Mouse (Mus musculus): ENCODE data around the gene Ints5. TPM values are rescaled to one million over a fixed set of nuclear protein-coding genes. Genes with fewer than 3 reads are reported as not detected.

Gene Ints5
- polyA plus RNA-seq, 1 experiment from 2014 or later, result 40.8 TPM

DNA sequence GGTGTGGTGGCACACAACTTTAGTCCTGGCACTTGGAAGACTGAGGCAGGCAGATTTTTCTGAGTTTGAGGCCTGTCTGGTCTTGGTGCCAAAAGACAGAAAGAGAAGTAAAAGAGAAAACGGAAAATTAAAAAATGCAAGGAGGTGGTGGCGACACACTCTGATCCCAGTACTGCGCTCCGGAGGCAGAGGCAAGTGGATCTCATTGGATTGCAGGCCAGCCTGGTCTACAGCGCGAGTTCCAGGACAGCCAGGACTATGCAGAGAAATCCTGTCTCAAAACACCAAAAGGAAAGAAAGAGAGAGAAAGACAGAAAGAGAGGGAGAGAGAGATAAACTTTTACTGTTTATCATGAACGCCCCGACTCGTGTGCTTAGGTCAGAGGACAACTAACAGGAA, 22.0 kb upstream of the Ints5 start:
- no peaks in the 10 kb centered on the region for H3K9me3 ChIP-seq (replicated peaks)
- peaks cover 40% of the 10 kb centered on the region for H3K4me1 ChIP-seq
- WGBS (ENCODE audit: insufficient replicate concordance), result 27% methylated on average over 9 of the region's 9 CpGs
- H3K27me3 ChIP-seq (replicated peaks), result no peaks in the 10 kb centered on the region
- peak overlapping the region; percentile 91 for H3K9ac ChIP-seq
- peak; percentile 22 for ATAC-seq
- peaks cover 28% of the 10 kb centered on the region for H3K36me3 ChIP-seq
- peak overlapping the region; percentile 84 for H3K4me2 ChIP-seq
- peak overlapping the region; percentile 78 for H3K4me3 ChIP-seq
- H3K27ac ChIP-seq, result peak overlapping the region; percentile 86

GRCm38 (mm10) chr19:8871267-8872186, 21.3 kb upstream of the Ints5 start, which contains the start of gene Ubxn1:
TSS of gene Ubxn1 (plus strand) at chr19:8871496.
- Histone ChIP-seq H3K36me3 (peaks cover 35% of the 10 kb centered on the region), H3K27me3 (replicated peaks) (no peaks in the 10 kb centered on the region), H3K4me3 (peak within 1 kb of the TSS; percentile 78), H3K27ac (peak within 1 kb of the TSS; percentile 86), H3K9me3 (replicated peaks) (no peaks in the 10 kb centered on the region), H3K9ac (peak within 1 kb of the TSS; percentile 91), H3K4me2 (peak within 1 kb of the TSS; percentile 84), H3K4me1 (peaks cover 40% of the 10 kb centered on the region)
- WGBS (ENCODE audit: insufficient replicate concordance), result under 1% methylated on average over 59 of the region's 59 CpGs
- peak; percentile 96 for ATAC-seq

GRCm38 (mm10) chr19:8872266-8872840, 20.5 kb upstream of the Ints5 start:
- Histone ChIP-seq H3K4me1 (peaks cover 40% of the 10 kb centered on the region), H3K9me3 (replicated peaks) (no peaks in the 10 kb centered on the region), H3K36me3 (peaks cover 42% of the 10 kb centered on the region), H3K27ac (peak overlapping the region; percentile 86), H3K4me2 (peak overlapping the region; percentile 84), H3K4me3 (peak overlapping the region; percentile 78), H3K27me3 (replicated peaks) (no peaks in the 10 kb centered on the region), H3K9ac (peak overlapping the region; percentile 91)
- ATAC-seq, result no peak
- WGBS (ENCODE audit: insufficient replicate concordance), result 60% methylated on average over 10 of the region's 10 CpGs

DNA sequence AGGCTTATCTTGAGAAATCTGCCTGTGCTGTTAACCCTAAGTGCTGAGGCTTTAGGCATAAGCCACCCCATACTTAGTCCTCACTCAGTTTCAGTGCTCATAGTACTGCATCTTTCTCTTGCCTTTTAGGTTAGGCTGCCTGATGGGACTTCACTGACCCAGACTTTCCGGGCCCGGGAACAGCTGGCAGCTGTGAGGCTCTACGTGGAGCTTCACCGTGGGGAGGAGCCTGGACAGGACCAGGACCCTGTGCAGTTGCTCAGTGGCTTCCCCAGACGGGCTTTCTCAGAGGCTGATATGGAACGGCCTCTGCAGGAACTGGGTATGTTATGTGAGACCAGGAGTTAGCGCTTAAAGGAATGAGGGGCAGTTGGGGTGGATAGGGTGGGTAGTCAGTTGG, 17.8 kb upstream of the Ints5 start:
- no peak overlapping the region for H3K4me3 ChIP-seq
- peak overlapping the region; percentile 24; the same call in 1 of the 2 replicates for H3K9ac ChIP-seq
- no peaks in the 10 kb centered on the region for H3K9me3 ChIP-seq (replicated peaks)
- ATAC-seq, result no peak
- no peak overlapping the region for H3K4me2 ChIP-seq
- H3K4me1 ChIP-seq, result peaks cover 44% of the 10 kb centered on the region
- no peaks in the 10 kb centered on the region for H3K27me3 ChIP-seq (replicated peaks)
- H3K36me3 ChIP-seq, result peaks cover 57% of the 10 kb centered on the region
- H3K27ac ChIP-seq, result 0 out of 2 replicates have a peak overlapping the region, but pooled peaks have one; percentile 41
- WGBS (ENCODE audit: insufficient replicate concordance), result 88% methylated on average over 7 of the region's 7 CpGs

GRCm38 (mm10) chr19:8880311-8881033, 12.3 kb upstream of the Ints5 start, which contains the start of gene Uqcc3:
TSS of gene Uqcc3 (minus strand) at chr19:8880923.
- Histone ChIP-seq H3K36me3 (peaks cover 32% of the 10 kb centered on the region), H3K9ac (peak within 1 kb of the TSS; percentile 86), H3K4me3 (peak within 1 kb of the TSS; percentile 85), H3K27me3 (replicated peaks) (no peaks in the 10 kb centered on the region), H3K4me1 (peaks cover 21% of the 10 kb centered on the region), H3K9me3 (replicated peaks) (no peaks in the 10 kb centered on the region), H3K27ac (peak within 1 kb of the TSS; percentile 75), H3K4me2 (peak within 1 kb of the TSS; percentile 86)
- WGBS (ENCODE audit: insufficient replicate concordance), result under 1% methylated on average over 42 of the region's 42 CpGs
- peak; percentile 94 for ATAC-seq

GRCm38 (mm10) chr19:8881034-8881392, 11.8 kb upstream of the Ints5 start:
- Histone ChIP-seq H3K4me3 (peak overlapping the region; percentile 85), H3K27ac (peak overlapping the region; percentile 75; the same call in 1 of the 2 replicates), H3K9ac (peak overlapping the region; percentile 86), H3K4me2 (peak overlapping the region; percentile 86), H3K4me1 (peaks cover 21% of the 10 kb centered on the region), H3K36me3 (peaks cover 27% of the 10 kb centered on the region), H3K27me3 (replicated peaks) (no peaks in the 10 kb centered on the region), H3K9me3 (replicated peaks) (no peaks in the 10 kb centered on the region)
- 10% methylated on average over 3 of the region's 3 CpGs for WGBS (ENCODE audit: insufficient replicate concordance)
- no peak for ATAC-seq

GRCm38 (mm10) chr19:8883616-8884015, 9.2 kb upstream of the Ints5 start, which contains the start of the genes Lbhd1 and Gm49403:
TSS of gene Lbhd1 (plus strand) at chr19:8883732.
TSS of gene Gm49403 (plus strand) at chr19:8883930.
- Histone ChIP-seq H3K27me3 (replicated peaks) (no peaks in the 10 kb centered on the region), H3K4me1 (peaks cover 36% of the 10 kb centered on the region), H3K4me3 (no peak within 1 kb of the TSS), H3K9me3 (replicated peaks) (no peaks in the 10 kb centered on the region), H3K27ac (no peak within 1 kb of the TSS), H3K36me3 (peaks cover 8% of the 10 kb centered on the region; the same call in 1 of the 2 replicates), H3K9ac (no peak within 1 kb of the TSS), H3K4me2 (no peak within 1 kb of the TSS)
- WGBS (ENCODE audit: insufficient replicate concordance), result 73% methylated on average over 3 of the region's 3 CpGs
- ATAC-seq, result no peak

GRCm38 (mm10) chr19:8886916-8887584, 5.8 kb upstream of the Ints5 start:
- no peak for ATAC-seq
- Histone ChIP-seq H3K4me3 (peak overlapping the region; percentile 81), H3K27ac (peak overlapping the region; percentile 89), H3K27me3 (replicated peaks) (no peaks in the 10 kb centered on the region), H3K4me1 (peaks cover 37% of the 10 kb centered on the region), H3K4me2 (peak overlapping the region; percentile 77), H3K9me3 (replicated peaks) (no peaks in the 10 kb centered on the region), H3K36me3 (peaks cover 17% of the 10 kb centered on the region), H3K9ac (peak overlapping the region; percentile 89)
- 43% methylated on average over 1 of the region's 1 CpGs for WGBS (ENCODE audit: insufficient replicate concordance)

DNA sequence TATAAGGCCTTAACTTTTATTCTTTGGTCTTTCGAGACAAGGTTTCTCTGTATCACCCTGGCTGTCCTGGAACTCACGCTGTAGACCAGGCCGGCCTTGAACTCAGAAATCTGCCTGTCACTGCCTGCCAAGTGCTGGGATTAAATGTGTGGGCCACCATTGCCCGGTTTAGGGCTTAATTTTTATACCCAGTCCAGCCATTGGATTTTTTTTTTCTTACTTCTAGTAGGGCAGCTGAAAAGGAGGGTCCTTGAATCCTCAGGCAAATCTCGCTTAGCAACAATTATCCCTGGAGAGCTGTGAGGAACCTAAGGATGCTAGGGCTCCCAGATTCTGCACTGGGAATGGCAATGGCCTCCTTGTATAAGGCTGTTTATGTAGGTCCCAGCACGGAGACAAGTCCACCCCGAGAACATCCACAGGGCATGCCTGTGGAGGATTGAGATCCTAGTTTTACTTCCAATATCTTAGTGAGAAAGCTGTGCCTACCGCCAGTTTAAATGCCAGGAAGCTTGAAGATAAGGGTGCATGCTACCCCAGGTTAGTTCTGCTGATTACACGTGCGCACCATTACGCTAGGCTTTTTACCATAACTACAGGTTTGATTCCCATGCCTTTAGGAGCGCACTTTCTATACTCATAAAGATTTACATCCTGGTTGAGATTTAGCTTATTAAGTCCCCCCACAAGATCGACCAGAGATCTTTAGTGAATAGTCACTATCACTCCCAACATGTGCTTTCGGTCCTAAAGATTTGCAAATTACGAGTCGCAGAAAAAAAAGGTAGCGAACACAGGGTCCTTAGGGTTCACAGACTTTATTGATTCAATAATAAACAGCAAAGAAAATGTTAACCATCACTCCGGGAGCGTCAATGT, 5.0 kb upstream of the Ints5 start:
- peaks cover 44% of the 10 kb centered on the region for H3K4me1 ChIP-seq
- no peaks in the 10 kb centered on the region for H3K9me3 ChIP-seq (replicated peaks)
- H3K36me3 ChIP-seq, result peaks cover 17% of the 10 kb centered on the region
- peak overlapping the region; percentile 89 for H3K9ac ChIP-seq
- H3K4me3 ChIP-seq, result peak overlapping the region; percentile 81
- H3K27me3 ChIP-seq (replicated peaks), result no peaks in the 10 kb centered on the region
- peak overlapping the region; percentile 89 for H3K27ac ChIP-seq
- H3K4me2 ChIP-seq, result peak overlapping the region; percentile 77
- WGBS (ENCODE audit: insufficient replicate concordance), result 8% methylated on average over 19 of the region's 19 CpGs
- ATAC-seq, result no peak

DNA sequence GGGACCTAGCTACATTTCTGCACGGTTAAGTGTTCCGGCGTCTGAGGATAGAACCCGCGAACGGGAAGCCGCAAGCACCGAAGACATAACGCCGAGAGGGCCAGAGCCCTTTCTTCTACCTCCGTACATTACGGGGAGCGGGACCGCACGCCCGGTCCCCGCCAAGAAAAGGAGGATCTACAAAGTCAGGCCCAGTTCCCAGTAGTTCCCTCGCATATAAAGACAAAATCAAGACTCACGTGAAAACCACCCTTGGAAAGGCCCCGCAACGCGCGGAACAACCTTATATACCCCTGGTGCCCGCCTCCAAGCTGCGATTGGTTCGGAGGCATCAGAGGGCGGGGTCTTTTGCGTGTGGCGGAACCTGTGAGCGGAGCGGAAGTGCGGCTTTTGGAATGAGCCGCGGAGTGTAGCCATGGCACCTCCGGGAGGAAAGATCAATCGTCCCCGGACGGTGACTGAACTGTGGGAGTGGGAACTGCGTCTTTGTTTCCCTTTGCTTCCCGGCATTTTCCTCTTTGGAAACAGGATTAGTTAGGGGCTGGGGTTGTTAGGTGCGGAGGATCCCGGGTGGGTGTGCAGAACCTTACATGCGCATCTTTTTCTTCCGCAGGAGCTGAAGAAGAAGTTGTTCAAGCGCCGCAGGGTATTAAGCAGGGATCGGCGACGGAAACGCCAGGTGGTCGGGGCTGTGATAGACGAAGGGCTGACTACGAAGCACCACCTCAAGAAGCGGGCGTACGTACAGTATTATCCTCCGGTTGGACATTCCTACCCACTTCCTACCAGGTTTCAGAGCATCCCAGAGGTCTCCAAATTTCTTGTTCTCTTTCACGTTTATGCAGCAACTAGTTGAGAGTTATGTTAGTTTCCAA, 4.1 kb upstream of the Ints5 start, which contains the start of the genes 1810009A15Rik and Gm49416:
TSS of gene 1810009A15Rik (plus strand) at position 343 of the 875 bp plus-strand sequence.
TSS of gene Gm49416 (plus strand) at position 416 of the 875 bp plus-strand sequence.
- peak within 1 kb of the TSS; percentile 89 for H3K27ac ChIP-seq
- peak within 1 kb of the TSS; percentile 81 for H3K4me3 ChIP-seq
- no peaks in the 10 kb centered on the region for H3K9me3 ChIP-seq (replicated peaks)
- peaks cover 17% of the 10 kb centered on the region for H3K36me3 ChIP-seq
- no peaks in the 10 kb centered on the region for H3K27me3 ChIP-seq (replicated peaks)
- H3K4me1 ChIP-seq, result peaks cover 50% of the 10 kb centered on the region
- H3K4me2 ChIP-seq, result peak within 1 kb of the TSS; percentile 77
- WGBS (ENCODE audit: insufficient replicate concordance), result under 1% methylated on average over 58 of the region's 58 CpGs
- H3K9ac ChIP-seq, result peak within 1 kb of the TSS; percentile 89
- peak; percentile 90 for ATAC-seq
